In the genomic region with DNA sequence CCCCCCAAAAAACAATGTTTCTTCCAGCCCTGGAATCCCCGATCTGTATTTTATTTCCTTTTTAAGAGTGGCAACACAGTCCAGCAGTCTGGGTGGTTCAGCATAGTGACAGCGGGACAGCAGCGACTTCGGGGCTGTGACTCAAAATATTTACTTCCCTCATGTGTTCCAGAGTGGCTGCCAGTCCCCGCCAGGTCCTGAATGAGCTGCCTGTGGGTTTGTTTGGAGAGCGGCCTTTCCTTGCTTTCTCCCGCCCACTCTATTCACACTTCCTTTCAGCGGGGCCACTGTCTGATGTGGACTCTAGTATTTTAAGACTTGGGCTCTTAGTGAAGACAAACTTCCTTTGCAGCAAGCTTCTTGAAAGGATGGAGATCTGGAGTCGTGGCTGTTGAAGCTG, we compare ENCODE assay signal across 8 mouse cellular contexts. TPM values are rescaled to one million over a fixed set of nuclear protein-coding genes. Genes with fewer than 3 reads are reported as not detected.
DNase-seq lines count a peak whose midpoint lies in the region; ATAC-seq and TF ChIP-seq lines count a peak whose summit lies in the region.

No protein-coding gene starts in this region.

- H3K9me3 ChIP-seq in heart, embryonic 13.5 days, result no peaks in the 10 kb centered on the region
- H3K9me3 ChIP-seq in ES-Bruce4 (replicated peaks; ENCODE audit: control insufficient read depth, insufficient read depth, low read length, poor library complexity, severe bottlenecking), result no peaks in the 10 kb centered on the region
- H3K9me3 ChIP-seq in lung, embryonic 16.5 days (ENCODE audit: control insufficient read depth, low read length), result no peaks in the 10 kb centered on the region

- H3K4me1 ChIP-seq in heart, embryonic 13.5 days, result peaks cover 45% of the 10 kb centered on the region
- peaks cover 4% of the 10 kb centered on the region for H3K4me1 ChIP-seq in ES-Bruce4 (ENCODE audit: control insufficient read depth, insufficient read depth, low read length)
- H3K4me1 ChIP-seq in lung, embryonic 16.5 days (replicated peaks; ENCODE audit: control insufficient read depth, insufficient read depth, low read length), result peaks cover 26% of the 10 kb centered on the region

- 0 out of 2 replicates have a peak overlapping the region, but pooled peaks have one; percentile 17 for H3K27ac ChIP-seq in heart, embryonic 13.5 days (replicated peaks)
- no peak overlapping the region for H3K27ac ChIP-seq in ES-Bruce4 (ENCODE audit: insufficient read depth, low read length)
- H3K27ac ChIP-seq in lung, embryonic 16.5 days (ENCODE audit: low read length), result peak overlapping the region; percentile 55; the same call in 1 of the 2 replicates

- H3K36me3 ChIP-seq in heart, embryonic 13.5 days, result peaks cover 14% of the 10 kb centered on the region
- no peaks in the 10 kb centered on the region for H3K36me3 ChIP-seq in ES-Bruce4 (ENCODE audit: control insufficient read depth, insufficient read depth, low read length, poor library complexity, severe bottlenecking)
- peaks cover 2% of the 10 kb centered on the region; the same call in 1 of the 2 replicates for H3K36me3 ChIP-seq in lung, embryonic 16.5 days (ENCODE audit: control insufficient read depth, insufficient read depth, low read length)

- 0 out of 2 replicates have a peak, but pooled peaks cover 2% of the 10 kb centered on the region for H3K27me3 ChIP-seq in heart, embryonic 13.5 days (replicated peaks)
- H3K27me3 ChIP-seq in ES-Bruce4 (ENCODE audit: control insufficient read depth, insufficient read depth, low read length, poor library complexity, severe bottlenecking), result no peaks in the 10 kb centered on the region
- H3K27me3 ChIP-seq in lung, embryonic 16.5 days (ENCODE audit: control insufficient read depth, insufficient read depth, low read depth, low read length), result no peaks in the 10 kb centered on the region

- TF ChIP-seq EP300 in ES-Bruce4 (IDR thresholded peaks at IDR 0.05; ENCODE audit: insufficient read depth, low read depth, low read length), result no peak

- H3K4me3 ChIP-seq in heart, embryonic 13.5 days, result no peak overlapping the region
- H3K4me3 ChIP-seq in ES-Bruce4 (ENCODE audit: low read depth, low read length), result no peak overlapping the region
- no peak overlapping the region for H3K4me3 ChIP-seq in lung, embryonic 16.5 days (ENCODE audit: low read length)

- H3K9ac ChIP-seq in heart, embryonic 13.5 days, result no peak overlapping the region
- H3K9ac ChIP-seq in ES-Bruce4 (ENCODE audit: low read depth, poor library complexity, severe bottlenecking), result peak overlapping the region; percentile 27; the same call in 1 of the 2 replicates
- H3K9ac ChIP-seq in lung, embryonic 16.5 days (ENCODE audit: low read length), result no peak overlapping the region

- no peak; the same call in 1 of the 2 replicates for ATAC-seq in heart, embryonic 13.5 days (ENCODE audit: extremely low read depth, insufficient number of reproducible peaks, low FRiP score, low TSS enrichment)
- peak; percentile 83 for ATAC-seq in lung, embryonic 16.5 days (ENCODE audit: low read depth)

- TF ChIP-seq CTCF in ES-Bruce4 (IDR thresholded peaks at IDR 0.05; ENCODE audit: low read depth, low read length), result no peak

- DNase-seq in heart, adult 8-10 months (ENCODE audit: low spot score), result no peak
- DNase-seq in frontal cortex, postnatal 14 days (ENCODE audit: low spot score in 2 of 2), result peak; percentile 35 to 44
- no peak for DNase-seq in cerebellum, adult 18-20 months
- no peak for DNase-seq in MN1 (ENCODE audit: low spot score)
- no peak for DNase-seq in adrenal gland, postnatal 4 days (ENCODE audit: low spot score in 2 of 2)

- 0 out of 2 replicates have a peak overlapping the region, but pooled peaks have one; percentile 6 for H3K4me2 ChIP-seq in heart, embryonic 13.5 days
- H3K4me2 ChIP-seq in lung, embryonic 16.5 days (ENCODE audit: low read depth, low read length), result peak overlapping the region; percentile 9; the same call in 1 of the 2 replicates

- TF ChIP-seq POLR2A in ES-Bruce4 (IDR thresholded peaks at IDR 0.05; ENCODE audit: insufficient read depth, low read length), result no peak

- 44% methylated on average over 9 of the region's 9 CpGs for WGBS in heart, embryonic 13.5 days
- WGBS in lung, embryonic 16.5 days, result 7% methylated on average over 9 of the region's 9 CpGs

RNA-seq across cellular contexts. Expression of gene Itgav, which starts 18.0 kb away (rescaled TPM):
- 48.8 and 50.4 TPM in 2 replicates for polyA plus RNA-seq in heart, embryonic 13.5 days (2015; fragmentation: Nextera tagmentation; extraction: Ambion mirVana)
- total RNA-seq in heart, adult 8-10 months (2022), result 10 to 100 TPM; 33.9 to 39.6 (median 36.0) TPM
- polyA plus RNA-seq in ES-Bruce4 (2011; ENCODE audit: insufficient read depth, insufficient read length, low read depth, missing spikeins), result 54.4 and 55.6 TPM in 2 replicates
- 72.6 and 75.3 TPM in 2 replicates for polyA plus RNA-seq in lung, embryonic 16.5 days (2015; fragmentation: Nextera tagmentation; extraction: Ambion mirVana)
- 100 to 1,000 TPM; 101 to 127 TPM for total RNA-seq in adrenal gland, postnatal 4 days (2021)

Comparison
In these comparisons a context has a peak if more than half of its experiments do, and no peak if none do; other contexts are left out.
1. DNase-seq: peak in frontal cortex, postnatal 14 days (2 of 2); none in heart, adult 8-10 months (single experiment), cerebellum, adult 18-20 months (0 of 2), MN1 (single experiment) and adrenal gland, postnatal 4 days (0 of 2).